Mouse (Mus musculus) lung, embryonic 15.5 days (tissue): ENCODE measurements at regions not wholly inside any gene's neighbourhood (a gene's known extent, or its start where the extent isn't known, plus 50 kb on each side); places are given as distances from the start of the nearest gene placed in this dataset.
A peak's percentile ranks its signal among the peaks of the same experiment; 100 is the strongest.

Source experiments
- ATAC-seq: fragments of 200-750 bp; cut with Nextera tagmentation; 2 replicates; pipeline ENCODE4 v1.8.0; 2017; ENCODE audit warnings: moderate number of reproducible peaks, borderline replicate concordance; ENCODE audit not compliant: low FRiP score, low TSS enrichment; ENCODE audit errors: extremely low read depth
- H3K27ac ChIP-seq: fragments of 300-500 bp; sonication (generic); 2 replicates; pipeline ENCODE4 v1.5.1; 2015; ENCODE audit warnings: moderate library complexity, mild to moderate bottlenecking, inconsistent platforms
- H3K27me3 ChIP-seq: fragments of 300-500 bp; sonication (generic); 2 replicates; pipeline ENCODE4 v1.6.1; 2015; ENCODE audit warnings: inconsistent platforms
- H3K36me3 ChIP-seq: fragments of 300-500 bp; sonication (generic); 2 replicates; pipeline ENCODE4 v1.6.1; 2015; ENCODE audit warnings: inconsistent platforms
- H3K4me1 ChIP-seq: fragments of 300-500 bp; sonication (generic); 2 replicates; pipeline ENCODE4 v1.6.1; 2015; ENCODE audit warnings: inconsistent platforms
- H3K4me2 ChIP-seq: fragments of 300-500 bp; sonication (generic); 2 replicates; pipeline ENCODE4 v1.6.1; 2015; ENCODE audit warnings: inconsistent platforms, mild to moderate bottlenecking, moderate library complexity
- H3K4me3 ChIP-seq: fragments of 300-500 bp; sonication (generic); 2 replicates; pipeline ENCODE4 v1.5.1; 2015; ENCODE audit warnings: mild to moderate bottlenecking, inconsistent platforms
- H3K9ac ChIP-seq: fragments of 300-500 bp; sonication (generic); 2 replicates; pipeline ENCODE4 v1.6.1; 2015; ENCODE audit warnings: inconsistent platforms
- H3K9me3 ChIP-seq: fragments of 300-500 bp; sonication (generic); 2 replicates; pipeline ENCODE4 v1.6.1; 2016; ENCODE audit warnings: inconsistent platforms
- WGBS: fragments of 180-500 bp; shearing (Covaris S2); methylation state at CpG from one replicate; pipeline ENCODE4 v1.1.7; 2015; 5-methylcytosine and 5-hydroxymethylcytosine counted together

- Histone ChIP-seq H3K27me3 (no peaks in the 10 kb centered on the region), H3K9ac (no peak overlapping the region), H3K36me3 (no peaks in the 10 kb centered on the region), H3K4me1 (no peaks in the 10 kb centered on the region; the same call in 1 of the 2 replicates), H3K4me2 (no peak overlapping the region), H3K27ac (no peak overlapping the region), H3K4me3 (no peak overlapping the region), H3K9me3 (no peaks in the 10 kb centered on the region)
- ATAC-seq = no peak
Observed at GRCm38 (mm10) chr7:124680561-124680960, 697.9 kb downstream of the Hs3st4 start.

- H3K4me3 ChIP-seq = no peak overlapping the region
- no peaks in the 10 kb centered on the region for H3K27me3 ChIP-seq
- H3K9ac ChIP-seq = no peak overlapping the region
- no peaks in the 10 kb centered on the region; the same call in 1 of the 2 replicates for H3K4me1 ChIP-seq
- no peaks in the 10 kb centered on the region for H3K36me3 ChIP-seq
- H3K27ac ChIP-seq = no peak overlapping the region
- no peak for ATAC-seq
- H3K4me2 ChIP-seq = no peak overlapping the region
- WGBS = 72% methylated on average over 10 of the region's 10 CpGs
- no peaks in the 10 kb centered on the region for H3K9me3 ChIP-seq
Observed at GRCm38 (mm10) chr7:124681212-124681611, 698.5 kb downstream of the Hs3st4 start.

- Histone ChIP-seq H3K4me1 (no peaks in the 10 kb centered on the region; the same call in 1 of the 2 replicates), H3K9ac (no peak overlapping the region), H3K9me3 (no peaks in the 10 kb centered on the region), H3K4me2 (no peak overlapping the region), H3K27ac (no peak overlapping the region), H3K4me3 (no peak overlapping the region), H3K36me3 (no peaks in the 10 kb centered on the region), H3K27me3 (no peaks in the 10 kb centered on the region)
- ATAC-seq = no peak
- WGBS = 85% methylated on average over 2 of the region's 2 CpGs
Observed at GRCm38 (mm10) chr7:124681820-124682219, 699.2 kb downstream of the Hs3st4 start.

- WGBS = 39% methylated on average over 2 of the region's 2 CpGs
- H3K4me2 ChIP-seq = no peak overlapping the region
- H3K27me3 ChIP-seq = no peaks in the 10 kb centered on the region
- H3K36me3 ChIP-seq = no peaks in the 10 kb centered on the region
- no peak overlapping the region for H3K4me3 ChIP-seq
- H3K9ac ChIP-seq = no peak overlapping the region
- no peaks in the 10 kb centered on the region for H3K4me1 ChIP-seq
- H3K27ac ChIP-seq = no peak overlapping the region
- no peaks in the 10 kb centered on the region for H3K9me3 ChIP-seq
- peak; percentile 11; the same call in 1 of the 2 replicates for ATAC-seq
Observed at GRCm38 (mm10) chr7:124685424-124685823, 702.8 kb downstream of the Hs3st4 start.

- 27% methylated on average over 6 of the region's 6 CpGs for WGBS
- ATAC-seq = no peak
- Histone ChIP-seq H3K4me1 (no peaks in the 10 kb centered on the region), H3K27ac (no peak overlapping the region), H3K4me3 (no peak overlapping the region), H3K9me3 (no peaks in the 10 kb centered on the region), H3K9ac (no peak overlapping the region), H3K4me2 (no peak overlapping the region), H3K27me3 (no peaks in the 10 kb centered on the region), H3K36me3 (no peaks in the 10 kb centered on the region)
Observed at GRCm38 (mm10) chr7:124704163-124704824, 721.6 kb downstream of the Hs3st4 start.

GRCm38 (mm10) chr7:124707143-124707542 is 724.5 kb downstream of the Hs3st4 start:
- no peak for ATAC-seq
- Histone ChIP-seq H3K4me2 (no peak overlapping the region), H3K4me1 (no peaks in the 10 kb centered on the region), H3K9ac (no peak overlapping the region), H3K27ac (no peak overlapping the region), H3K9me3 (no peaks in the 10 kb centered on the region), H3K36me3 (no peaks in the 10 kb centered on the region), H3K4me3 (no peak overlapping the region), H3K27me3 (no peaks in the 10 kb centered on the region)
- 35% methylated on average over 3 of the region's 3 CpGs for WGBS

GRCm38 (mm10) chr7:124708771-124709485 is 726.3 kb downstream of the Hs3st4 start:
- Histone ChIP-seq H3K4me3 (no peak overlapping the region), H3K36me3 (no peaks in the 10 kb centered on the region), H3K4me1 (no peaks in the 10 kb centered on the region), H3K27me3 (no peaks in the 10 kb centered on the region), H3K9ac (no peak overlapping the region), H3K27ac (no peak overlapping the region), H3K4me2 (no peak overlapping the region), H3K9me3 (no peaks in the 10 kb centered on the region)
- 45% methylated on average over 11 of the region's 11 CpGs for WGBS
- no peak for ATAC-seq

- no peaks in the 10 kb centered on the region for H3K36me3 ChIP-seq
- no peak overlapping the region for H3K9ac ChIP-seq
- ATAC-seq = no peak
- H3K27ac ChIP-seq = no peak overlapping the region
- H3K4me2 ChIP-seq = no peak overlapping the region
- no peaks in the 10 kb centered on the region for H3K27me3 ChIP-seq
- H3K4me3 ChIP-seq = no peak overlapping the region
- no peaks in the 10 kb centered on the region for H3K4me1 ChIP-seq
- no peaks in the 10 kb centered on the region for H3K9me3 ChIP-seq
- WGBS = 73% methylated on average over 1 of the region's 1 CpGs
Observed at GRCm38 (mm10) chr7:124720927-124721326, 723.5 kb upstream of the Kdm8 start.

- no peaks in the 10 kb centered on the region for H3K9me3 ChIP-seq
- no peak overlapping the region for H3K4me2 ChIP-seq
- ATAC-seq = no peak
- no peaks in the 10 kb centered on the region for H3K36me3 ChIP-seq
- H3K9ac ChIP-seq = no peak overlapping the region
- no peaks in the 10 kb centered on the region for H3K27me3 ChIP-seq
- H3K27ac ChIP-seq = no peak overlapping the region
- WGBS = 3% methylated on average over 2 of the region's 2 CpGs
- no peaks in the 10 kb centered on the region for H3K4me1 ChIP-seq
- H3K4me3 ChIP-seq = no peak overlapping the region
Observed at GRCm38 (mm10) chr7:124742086-124742485, 702.4 kb upstream of the Kdm8 start.

GRCm38 (mm10) chr7:124746321-124746720 is 698.2 kb upstream of the Kdm8 start:
- Histone ChIP-seq H3K4me3 (no peak overlapping the region), H3K27me3 (no peaks in the 10 kb centered on the region), H3K36me3 (no peaks in the 10 kb centered on the region), H3K4me2 (no peak overlapping the region), H3K27ac (no peak overlapping the region), H3K9me3 (no peaks in the 10 kb centered on the region), H3K9ac (no peak overlapping the region), H3K4me1 (no peaks in the 10 kb centered on the region)
- no peak for ATAC-seq
- WGBS = 56% methylated on average over 2 of the region's 2 CpGs

- H3K9ac ChIP-seq = no peak overlapping the region
- H3K4me3 ChIP-seq = no peak overlapping the region
- no peak overlapping the region for H3K4me2 ChIP-seq
- no peaks in the 10 kb centered on the region for H3K36me3 ChIP-seq
- no peak overlapping the region for H3K27ac ChIP-seq
- WGBS = 57% methylated on average over 3 of the region's 3 CpGs
- no peak for ATAC-seq
- H3K4me1 ChIP-seq = no peaks in the 10 kb centered on the region
- H3K9me3 ChIP-seq = no peaks in the 10 kb centered on the region
- no peaks in the 10 kb centered on the region for H3K27me3 ChIP-seq
Observed at GRCm38 (mm10) chr7:124748396-124748795, 696.1 kb upstream of the Kdm8 start.

- no peaks in the 10 kb centered on the region for H3K36me3 ChIP-seq
- WGBS = 87% methylated on average over 4 of the region's 4 CpGs
- no peak overlapping the region for H3K4me2 ChIP-seq
- no peak overlapping the region for H3K27ac ChIP-seq
- H3K4me3 ChIP-seq = no peak overlapping the region
- no peak overlapping the region for H3K9ac ChIP-seq
- no peaks in the 10 kb centered on the region for H3K27me3 ChIP-seq
- no peaks in the 10 kb centered on the region for H3K4me1 ChIP-seq
- no peak for ATAC-seq
- no peaks in the 10 kb centered on the region for H3K9me3 ChIP-seq
Observed at GRCm38 (mm10) chr7:124759084-124759483, 685.4 kb upstream of the Kdm8 start.
